Mouse (Mus musculus) 416B (cell line): ENCODE results near the gene Gm10663.
A peak's percentile ranks its signal among the peaks of the same experiment; 100 is the strongest.

ENCODE experiments used
- DNase-seq: peaks from one replicate; pipeline ENCODE4 v3.0.0; 2011; ENCODE audit warnings: low read depth

The Gm10663 gene

DNA sequence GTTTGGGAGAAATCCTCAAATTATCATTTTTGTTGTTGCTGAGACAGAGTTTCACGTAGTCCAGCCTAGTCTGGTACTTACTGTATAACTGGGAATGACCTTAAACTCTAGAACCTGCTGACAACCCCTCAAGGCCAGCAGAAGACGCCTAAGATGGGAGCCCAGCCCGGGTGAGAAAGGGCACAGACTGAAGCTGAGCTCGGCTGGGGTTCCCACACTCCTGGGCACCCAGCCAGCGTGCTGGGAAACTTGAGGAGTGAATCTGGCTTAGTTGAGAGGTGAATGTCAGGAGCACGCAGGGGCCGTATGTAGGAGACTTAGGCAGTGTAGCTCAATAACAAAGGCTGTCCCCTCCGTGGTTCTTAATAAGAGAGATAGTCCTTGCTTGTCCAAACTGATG, 12.9 kb downstream of the Gm10663 start:
- no peak for DNase-seq

DNA sequence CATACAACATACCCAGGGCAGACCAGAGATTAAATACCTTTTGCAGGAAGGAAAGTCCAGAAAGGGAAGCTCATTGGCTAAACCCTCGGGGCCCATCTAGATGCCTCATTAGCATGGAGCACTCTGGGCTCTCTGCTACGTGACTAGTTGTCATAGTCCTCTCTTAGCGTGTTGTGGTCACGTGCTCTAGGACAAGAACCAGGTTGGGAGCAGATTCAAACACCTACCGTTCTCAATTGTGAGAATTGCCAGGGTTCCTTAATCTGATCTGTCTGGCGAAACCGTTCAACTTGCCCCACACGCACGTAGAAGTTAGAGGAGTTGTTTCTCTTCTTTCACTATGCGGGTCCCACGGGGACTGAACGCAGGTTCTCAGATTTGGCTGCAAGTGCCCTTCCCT, 13.3 kb downstream of the Gm10663 start:
- no peak for DNase-seq

DNA sequence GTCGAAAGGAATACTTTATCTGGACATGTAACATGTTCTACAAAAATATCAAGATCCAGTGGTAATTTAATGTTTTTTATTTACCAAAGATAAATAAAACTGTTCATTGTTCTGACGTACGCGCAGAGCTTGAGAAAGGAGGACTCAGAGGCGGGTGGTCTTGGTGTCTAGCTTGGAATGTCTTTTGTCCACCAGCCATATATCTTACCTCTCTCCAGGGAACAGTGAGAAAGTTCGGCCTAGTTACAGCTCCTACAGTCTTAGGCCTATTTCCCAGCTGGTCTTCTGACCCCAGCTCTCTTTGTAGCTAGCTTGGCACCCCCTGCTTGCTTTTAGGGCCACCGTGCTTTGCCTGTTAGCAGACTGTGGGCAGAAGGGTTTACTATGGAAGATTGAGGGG, 14.9 kb downstream of the Gm10663 start:
- DNase-seq, result no peak

DNA sequence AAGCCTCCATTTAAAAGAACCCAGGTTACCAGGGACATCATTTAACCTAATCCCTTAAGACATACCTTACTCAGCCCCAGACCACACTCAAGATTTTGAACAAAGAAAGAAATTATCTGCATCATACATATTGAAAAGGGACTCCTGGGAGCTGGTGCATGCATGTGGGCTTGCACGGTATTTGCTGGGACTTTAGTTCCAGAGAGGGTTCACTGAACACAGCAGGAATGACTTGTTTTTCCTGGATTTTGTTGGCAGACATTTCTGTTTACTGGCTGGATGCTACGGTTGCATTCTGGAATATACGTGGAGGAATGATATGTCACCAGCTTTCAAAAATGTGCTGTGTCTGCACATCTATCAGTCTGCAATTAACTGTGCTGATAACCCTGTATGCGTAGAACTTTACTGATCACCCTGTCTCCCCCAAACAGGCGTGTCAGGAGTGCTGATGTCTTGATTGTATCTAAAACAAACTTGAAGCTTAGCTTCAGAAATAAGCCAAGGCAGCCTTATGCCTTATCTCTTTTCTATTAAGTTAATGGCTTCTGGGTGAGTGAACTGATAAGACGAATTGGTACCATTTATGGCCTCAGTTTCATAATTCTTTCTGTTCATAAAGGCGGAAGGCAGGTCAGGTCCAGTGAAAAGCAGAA, 23.1 kb downstream of the Gm10663 start:
- DNase-seq, result no peak

DNA sequence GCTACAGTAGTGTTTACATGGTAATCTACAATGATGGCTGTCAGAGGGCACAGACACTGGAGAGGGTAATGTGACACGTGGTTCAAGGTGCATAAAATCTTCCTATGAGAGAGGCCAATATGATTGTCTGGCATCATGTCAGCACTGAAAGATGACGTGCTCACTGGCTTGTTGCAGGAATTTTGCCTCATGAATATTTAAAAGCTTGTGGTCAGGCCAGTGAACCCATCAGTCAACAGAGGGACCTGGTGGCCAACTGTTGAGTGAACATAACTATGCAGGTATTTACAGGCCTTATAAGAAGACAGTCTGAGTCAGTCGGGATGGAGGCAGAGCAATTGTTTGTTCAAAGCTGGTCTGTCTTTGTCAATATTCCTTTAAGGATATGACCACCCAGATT, 24.9 kb downstream of the Gm10663 start:
- DNase-seq, result no peak

DNA sequence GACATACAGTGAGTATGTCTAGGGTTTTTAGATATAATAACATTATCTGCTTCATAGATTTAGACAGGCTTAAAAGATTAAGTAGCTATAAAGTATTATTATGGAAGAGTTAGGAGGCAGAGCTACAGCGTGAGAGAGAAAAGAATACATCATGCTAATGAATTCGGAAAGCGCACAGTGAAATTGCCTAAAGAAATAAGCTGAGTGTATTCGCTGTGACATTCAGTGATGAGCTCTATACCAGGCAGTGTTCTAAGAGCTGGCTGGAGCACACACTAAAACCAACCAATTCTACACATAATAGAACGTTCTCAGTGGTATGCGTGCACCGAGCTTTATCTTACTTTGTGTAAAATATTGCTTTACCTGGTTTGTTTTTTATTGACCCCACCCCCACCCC, 28.8 kb downstream of the Gm10663 start:
- DNase-seq, result no peak

DNA sequence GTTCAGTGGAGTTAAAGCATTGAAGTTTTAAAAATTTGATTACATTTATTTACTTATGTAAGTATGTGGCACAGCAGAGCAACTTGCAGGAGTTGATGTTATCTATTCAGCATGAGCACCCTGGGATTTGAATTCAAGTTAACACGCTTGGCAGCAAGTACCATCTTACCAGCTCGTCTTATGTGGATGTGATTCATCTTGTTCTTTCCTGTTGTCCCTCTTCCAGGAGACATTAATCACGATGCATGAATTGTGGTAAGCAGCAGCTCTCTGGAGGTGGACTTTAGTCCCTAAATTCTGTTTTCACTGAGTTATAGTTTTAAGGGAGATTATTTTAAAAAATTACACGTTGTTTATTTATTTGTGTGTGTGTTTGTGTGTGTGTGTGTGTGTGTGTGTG, 29.2 kb downstream of the Gm10663 start:
- no peak for DNase-seq

DNA sequence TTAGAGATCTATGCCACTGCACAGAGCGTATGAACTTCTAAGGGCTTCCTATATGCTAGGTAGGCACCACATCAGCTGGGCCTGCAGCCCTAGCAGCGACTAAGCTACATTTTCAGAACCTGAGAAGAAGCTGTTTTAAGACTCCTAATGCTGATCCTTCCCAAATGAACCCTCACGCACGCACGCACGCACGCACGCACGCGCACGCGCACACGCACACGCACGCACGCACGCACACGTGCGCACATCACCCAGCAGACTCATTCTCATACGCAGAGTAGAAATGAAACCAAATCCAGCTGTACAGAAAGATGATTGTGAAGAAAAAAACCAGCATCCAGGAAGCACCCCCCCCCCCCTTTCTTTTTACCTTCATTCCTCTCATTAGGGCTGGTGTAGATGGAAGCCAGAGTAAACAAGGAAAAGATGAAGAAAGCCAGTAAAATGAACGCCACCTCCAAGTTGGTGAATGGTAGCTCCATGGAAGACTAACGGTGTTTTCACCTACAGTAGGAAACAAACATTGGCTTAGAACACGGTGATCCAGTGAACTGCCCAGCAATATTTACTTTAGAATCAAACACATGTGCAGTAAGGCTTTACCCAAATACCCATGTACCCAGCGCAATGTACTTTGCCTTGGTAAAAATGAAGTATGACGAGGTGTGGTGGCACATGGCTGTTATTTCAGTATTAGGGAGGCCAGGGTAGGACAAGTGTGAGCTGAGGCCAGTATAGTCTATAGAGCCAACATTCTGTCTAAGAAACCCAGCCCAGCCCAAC, 33.3 kb downstream of the Gm10663 start:
- no peak for DNase-seq

DNA sequence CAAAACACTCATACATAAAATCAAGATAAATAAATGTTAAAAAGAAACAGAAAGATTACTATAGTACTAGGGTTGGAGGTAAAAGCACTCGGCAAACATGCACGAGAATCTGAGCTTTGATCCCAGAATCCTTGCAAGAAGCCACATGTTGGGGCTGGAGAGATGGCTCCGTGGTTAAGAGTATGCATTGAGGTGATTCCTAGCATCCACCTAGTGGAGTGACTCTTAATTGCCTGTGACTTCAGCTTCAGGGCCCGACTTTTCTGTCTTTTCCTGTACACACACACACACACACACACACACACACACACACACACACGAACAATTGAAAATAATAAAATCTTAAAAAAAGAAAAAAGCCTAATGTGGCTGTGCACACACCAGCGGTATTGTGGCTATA, 34.1 kb downstream of the Gm10663 start:
- no peak for DNase-seq

DNA sequence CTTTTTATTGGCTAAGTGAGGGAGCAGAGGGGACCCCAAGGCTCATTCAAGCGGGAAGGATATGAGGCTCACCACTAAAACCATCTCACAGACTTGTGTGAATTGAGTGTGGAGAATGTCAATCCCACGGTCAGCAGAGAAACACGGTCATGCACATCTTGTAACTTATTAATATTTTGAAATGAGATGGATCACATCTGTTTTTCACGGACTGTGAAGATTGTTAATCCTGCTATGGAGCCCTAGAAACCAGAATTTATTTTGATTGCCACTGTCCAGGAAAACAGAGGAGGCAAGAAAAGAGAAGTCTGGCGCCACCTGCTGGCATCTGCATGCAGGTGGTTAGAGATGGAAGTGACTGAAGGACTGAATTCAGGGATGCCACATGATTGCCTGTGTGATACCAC, 35.5 kb downstream of the Gm10663 start:
- DNase-seq, result peak; percentile 70

DNA sequence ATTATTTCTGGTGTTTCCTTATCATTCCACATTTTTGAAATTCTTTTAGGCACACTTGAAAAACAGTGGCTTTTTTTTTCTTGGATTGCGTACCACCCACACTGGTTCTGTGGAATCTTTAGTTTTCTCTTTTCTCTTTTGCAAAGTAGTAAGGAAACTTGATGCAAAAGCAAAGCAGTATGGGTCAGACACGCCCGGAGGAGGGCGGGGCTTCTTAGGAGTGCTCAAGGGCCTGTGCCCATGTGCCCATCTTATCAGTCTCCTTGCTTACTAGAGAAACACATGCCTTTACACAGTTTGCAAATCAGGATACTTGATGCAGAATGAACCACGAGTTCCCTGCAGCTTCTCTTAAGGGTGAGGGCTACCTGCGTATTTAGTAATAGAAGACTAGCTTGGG, 37.3 kb downstream of the Gm10663 start:
- DNase-seq, result peak; percentile 3

DNA sequence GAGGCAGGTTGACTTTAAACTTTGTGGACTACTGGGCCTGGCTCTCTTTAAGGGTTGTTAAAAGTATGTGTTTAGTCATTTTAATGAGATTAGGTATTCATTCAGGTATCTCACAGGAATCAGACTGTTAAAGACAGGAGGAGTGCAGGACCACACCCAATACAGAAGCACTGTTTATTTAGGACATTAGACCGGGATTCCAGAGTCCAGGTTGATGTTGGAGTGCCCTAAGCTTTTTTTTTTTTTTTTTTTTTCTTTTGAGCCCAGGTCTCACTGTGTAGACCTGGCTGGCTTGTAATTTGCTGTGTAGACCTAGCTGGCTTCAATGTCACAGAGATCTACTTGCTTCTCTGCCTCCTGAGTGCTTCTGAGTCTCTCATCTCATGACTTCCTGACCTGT, 51.2 kb downstream of the Gm10663 start:
- DNase-seq, result no peak

DNA sequence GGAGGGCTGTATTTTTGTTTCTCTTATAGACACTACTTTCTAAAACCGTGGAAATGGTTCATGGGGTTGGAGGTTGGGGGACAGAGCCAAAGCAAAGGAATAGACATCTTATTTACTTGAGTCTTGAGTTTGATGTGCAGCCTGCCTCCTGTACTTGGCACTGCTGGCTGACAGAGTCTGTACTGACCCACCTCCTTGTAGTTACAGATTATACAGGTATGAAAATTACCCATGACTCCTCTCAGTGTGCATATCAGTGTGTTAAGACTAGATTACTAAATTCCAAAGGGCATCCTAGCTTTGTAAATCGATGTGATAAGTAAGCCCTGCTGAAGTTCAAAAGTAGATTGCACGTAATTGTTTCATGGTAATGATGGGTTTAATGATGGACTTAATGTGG, 51.6 kb downstream of the Gm10663 start:
- no peak for DNase-seq
